Mouse (Mus musculus) brain, embryonic 14.5 days (tissue): ENCODE measurements around the gene Il22ra1. TPM values are rescaled to one million over a fixed set of nuclear protein-coding genes. Genes with fewer than 3 reads are reported as not detected.

Experiments used
- DNase-seq: peaks from one replicate; pipeline ENCODE4 v3.0.0-alpha.2; 2011; ENCODE audit warnings: low read depth
- CTCF ChIP-seq: fragments of 200-500 bp; IDR thresholded peaks from 2 replicates; pipeline ENCODE4 v1.5.1; 2012; ENCODE audit warnings: inconsistent platforms, mild to moderate bottlenecking, moderate library complexity, borderline replicate concordance; ENCODE audit not compliant: insufficient read depth, insufficient read length; ENCODE audit errors: extremely low read depth
- POLR2A ChIP-seq: fragments of 200-500 bp; IDR thresholded peaks from 2 replicates; pipeline ENCODE4 v1.6.1; 2012; ENCODE audit warnings: mild to moderate bottlenecking, inconsistent platforms, borderline replicate concordance; ENCODE audit not compliant: poor library complexity, insufficient read depth, insufficient read length, severe bottlenecking; ENCODE audit errors: extremely low read depth
- polyA plus RNA-seq: library from polyadenylated mRNA; depleted of rRNA; stranded (reverse); fragments of >200 nt; gene quantifications from 2 replicates; pipeline ENCODE4 v1.2.3, GENCODE M21; 2012; rRNA removed

Gene Il22ra1
- 0.16 and 0.19 TPM in 2 replicates for polyA plus RNA-seq

GRCm38 (mm10) chr4:135727817-135728216 is at the start of gene Il22ra1:
Gene Il22ra1, plus strand, starts transcription at chr4:135728172.
- TF ChIP-seq CTCF: no peak
- no peak for DNase-seq

DNA sequence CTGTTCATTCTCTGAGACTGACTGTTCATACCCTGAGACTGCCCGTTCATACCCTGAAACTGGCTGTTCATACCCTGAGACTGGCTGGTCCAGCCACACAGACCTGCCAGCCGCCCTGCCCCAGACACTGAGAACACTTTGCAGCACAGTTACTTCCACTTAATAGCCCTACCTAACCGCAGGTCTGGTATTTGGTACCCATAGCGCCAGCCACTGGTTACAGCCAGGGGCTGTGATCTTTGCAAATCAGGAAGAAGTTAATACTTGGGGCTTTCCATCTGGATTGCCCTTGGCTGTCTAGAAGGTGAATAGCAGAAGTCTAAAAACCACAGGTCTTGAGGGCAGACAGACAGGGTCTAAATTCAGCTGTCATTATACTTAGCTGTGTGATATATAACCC is 48.7 kb upstream of the Il22ra1 start:
- no peak for DNase-seq

GRCm38 (mm10) chr4:135681789-135682188 is 46.2 kb upstream of the Il22ra1 start:
- DNase-seq: no peak

More for the DNA sequence above, 48.7 kb upstream of the Il22ra1 start:
- TF ChIP-seq CTCF: no peak

GRCm38 (mm10) chr4:135683553-135683952 is 44.4 kb upstream of the Il22ra1 start:
- TF ChIP-seq POLR2A: no peak
- TF ChIP-seq CTCF: peak; percentile 67; the same call in 1 of the 2 replicates
- DNase-seq: peak; percentile 52

More at GRCm38 (mm10) chr4:135681789-135682188, 46.2 kb upstream of the Il22ra1 start:
- TF ChIP-seq POLR2A (no peak), CTCF (no peak)

DNA sequence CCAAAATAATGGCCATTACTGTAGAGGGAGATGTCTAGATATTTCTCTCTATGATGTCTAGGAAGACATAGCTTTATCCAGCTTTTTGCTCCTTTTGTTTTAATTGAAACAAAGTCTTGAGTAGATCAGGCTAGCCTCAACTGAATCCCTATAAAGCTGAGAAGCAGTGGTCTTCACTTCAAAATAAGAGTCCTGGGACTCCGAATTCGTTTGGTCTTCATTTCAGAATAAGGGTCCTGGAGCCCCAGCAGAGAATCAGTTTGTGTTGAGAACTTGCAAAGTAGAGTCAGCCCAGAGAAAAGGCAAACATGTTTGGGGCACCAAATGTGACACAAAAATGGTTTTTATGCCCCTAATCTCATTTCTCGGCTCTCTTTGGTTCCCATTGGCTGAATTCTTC is 43.2 kb upstream of the Il22ra1 start:
- no peak for TF ChIP-seq POLR2A
- no peak for TF ChIP-seq CTCF
- peak; percentile 39 for DNase-seq

DNA sequence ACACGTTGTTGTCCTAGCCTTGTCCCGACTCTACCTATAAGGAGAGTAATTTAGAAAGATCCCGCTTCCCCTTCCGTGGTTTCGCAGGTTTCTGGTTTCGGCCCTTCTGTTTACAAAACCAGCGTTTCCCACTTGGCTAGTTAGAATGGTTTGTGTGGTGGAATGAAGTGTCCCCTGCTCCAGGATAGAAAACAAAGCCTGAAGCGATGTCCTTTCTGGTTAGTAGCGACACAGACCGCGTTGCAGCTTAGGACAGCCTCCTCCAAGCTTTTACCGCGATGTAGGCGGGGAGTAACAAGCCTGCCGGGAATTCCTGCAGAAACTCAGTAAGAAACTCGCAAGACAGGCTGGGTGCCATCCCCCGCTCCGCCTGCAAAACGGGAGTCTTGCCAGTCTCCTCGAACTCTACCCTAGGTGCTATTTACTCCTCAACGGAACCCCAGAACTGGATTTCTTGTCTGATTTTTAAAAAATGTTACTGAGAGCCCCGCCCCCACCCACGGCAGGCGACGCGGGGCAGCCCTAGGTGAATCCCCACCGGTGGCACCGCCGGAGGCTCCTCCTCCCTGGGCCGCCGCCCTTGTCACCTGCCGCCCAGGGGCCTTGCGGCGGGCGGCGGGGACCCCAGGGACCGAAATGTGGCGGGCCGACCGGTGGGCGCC is 41.9 kb upstream of the Il22ra1 start, which contains the start of gene Ifnlr1:
Ifnlr1 (plus strand) TSS at position 382 of the 662 bp plus-strand sequence.
- TF ChIP-seq POLR2A (no peak), CTCF (no peak)

GRCm38 (mm10) chr4:135686568-135686953 is 41.4 kb upstream of the Il22ra1 start:
- TF ChIP-seq CTCF (no peak), POLR2A (no peak)
- peak; percentile 11 for DNase-seq

More for the DNA sequence above, 41.9 kb upstream of the Il22ra1 start, which contains the start of gene Ifnlr1:
- DNase-seq: peak; percentile 63

- DNase-seq: no peak
- TF ChIP-seq CTCF (no peak), POLR2A (no peak)
Observed at GRCm38 (mm10) chr4:135689797-135690196, 38.2 kb upstream of the Il22ra1 start.

DNA sequence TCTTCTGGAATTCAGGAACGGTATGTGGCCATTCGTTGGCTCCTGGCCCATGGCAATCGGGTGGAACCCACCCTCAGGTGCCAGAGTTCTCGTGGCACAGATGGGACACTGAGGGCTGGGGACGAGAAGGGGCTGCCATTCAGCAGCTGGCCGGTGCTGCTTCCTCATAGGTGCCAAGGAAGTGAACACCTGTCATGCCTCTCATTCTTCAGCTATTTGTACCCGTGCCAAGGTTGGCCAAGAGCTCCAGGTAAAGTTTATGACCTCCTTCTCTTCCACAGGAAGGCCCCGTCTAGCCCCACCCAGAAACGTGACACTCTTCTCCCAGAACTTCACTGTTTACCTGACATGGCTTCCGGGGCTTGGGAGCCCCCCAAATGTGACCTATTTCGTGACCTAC is 37.7 kb upstream of the Il22ra1 start:
- no peak for TF ChIP-seq POLR2A
- TF ChIP-seq CTCF: no peak
- no peak for DNase-seq

- TF ChIP-seq CTCF: no peak
- no peak for TF ChIP-seq POLR2A
- no peak for DNase-seq
Observed at GRCm38 (mm10) chr4:135692916-135693315, 35.1 kb upstream of the Il22ra1 start.

- no peak for TF ChIP-seq CTCF
- no peak for TF ChIP-seq POLR2A
Observed at GRCm38 (mm10) chr4:135698498-135698897, 29.5 kb upstream of the Il22ra1 start.

DNA sequence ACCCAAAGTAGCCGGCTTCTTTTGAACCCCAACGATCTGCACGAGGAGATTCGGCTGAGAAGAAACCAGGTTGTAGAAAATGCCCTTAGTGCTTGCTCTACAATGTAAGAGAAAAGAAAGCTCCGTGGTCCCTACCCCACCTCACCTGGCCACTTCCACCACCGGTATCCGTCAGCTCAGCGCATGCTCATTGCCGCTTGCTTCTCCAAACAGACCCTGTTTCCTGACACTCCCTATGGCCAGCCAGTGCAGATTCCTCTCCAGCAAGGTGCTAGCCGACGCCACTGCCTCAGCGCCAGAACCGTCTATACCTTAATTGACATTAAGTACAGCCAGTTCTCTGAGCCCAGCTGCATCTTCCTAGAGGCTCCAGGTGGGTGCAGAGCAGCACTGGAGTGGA is 24.5 kb upstream of the Il22ra1 start:
- no peak for TF ChIP-seq CTCF
- no peak for TF ChIP-seq POLR2A
- no peak for DNase-seq

More at GRCm38 (mm10) chr4:135698498-135698897, 29.5 kb upstream of the Il22ra1 start:
- no peak for DNase-seq

DNA sequence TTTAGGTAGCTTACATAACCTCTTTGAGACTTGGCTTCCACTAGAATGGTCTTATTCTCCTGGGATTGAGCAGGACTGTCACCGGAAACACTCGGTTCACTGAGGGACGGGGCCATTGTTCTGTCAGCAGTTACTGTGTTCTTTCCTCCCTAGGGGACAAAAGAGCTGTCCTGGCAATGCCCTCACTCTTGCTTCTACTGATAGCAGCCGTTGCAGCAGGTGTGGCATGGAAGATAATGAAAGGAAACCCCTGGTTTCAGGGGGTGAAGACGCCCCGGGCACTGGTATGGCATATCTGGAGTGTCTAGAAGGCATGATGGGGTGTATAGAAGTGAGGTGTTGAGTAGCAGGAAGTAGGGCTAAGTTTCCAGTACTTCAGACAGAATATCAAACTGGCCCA is 24.0 kb upstream of the Il22ra1 start:
- DNase-seq: no peak
- no peak for TF ChIP-seq POLR2A
- no peak for TF ChIP-seq CTCF

- TF ChIP-seq CTCF (no peak), POLR2A (no peak)
Observed at GRCm38 (mm10) chr4:135706045-135706444, 21.9 kb upstream of the Il22ra1 start.

More at GRCm38 (mm10) chr4:135706045-135706444, 21.9 kb upstream of the Il22ra1 start:
- no peak for DNase-seq
